Mouse (Mus musculus): Measurements from ENCODE around the gene Tmem175.

- TF ChIP-seq POLR2A (IDR thresholded peaks at IDR 0.05; ENCODE audit: borderline replicate concordance, extremely low read depth, low read depth, low read length) (no peak), CTCF (IDR thresholded peaks at IDR 0.05; ENCODE audit: insufficient read depth, low read length) (no peak)
Measured at GRCm38 (mm10) chr5:108676772-108677498, 47.4 kb downstream of the Tmem175 start.

Data from lung, adult 2 months (tissue).